Mouse (Mus musculus) hindbrain, embryonic 15.5 days (tissue): ENCODE measurements around the gene Trim69. TPM values are rescaled to one million over a fixed set of nuclear protein-coding genes. Genes with fewer than 3 reads are reported as not detected.

ENCODE experiments used
- ATAC-seq: fragments of 200-750 bp; cut with Nextera tagmentation; 2 replicates; pipeline ENCODE4 v1.8.0; 2017; ENCODE audit warnings: low read depth, moderate number of reproducible peaks, moderate TSS enrichment; ENCODE audit not compliant: low FRiP score
- H3K27ac ChIP-seq: fragments of 300-500 bp; sonication (generic); replicated peaks from 2 replicates; pipeline ENCODE4 v1.5.1; 2015; ENCODE audit warnings: mild to moderate bottlenecking, inconsistent platforms
- H3K27me3 ChIP-seq: fragments of 300-500 bp; sonication (generic); 2 replicates; pipeline ENCODE4 v1.6.1; 2015; ENCODE audit warnings: control low read depth, inconsistent platforms
- H3K36me3 ChIP-seq: fragments of 300-500 bp; sonication (generic); 2 replicates; pipeline ENCODE4 v1.6.1; 2015; ENCODE audit warnings: control low read depth, inconsistent platforms
- H3K4me1 ChIP-seq: fragments of 300-500 bp; sonication (generic); replicated peaks from 2 replicates; pipeline ENCODE4 v1.6.1; 2015; ENCODE audit warnings: control low read depth, inconsistent platforms
- H3K4me2 ChIP-seq: fragments of 300-500 bp; sonication (generic); 2 replicates; pipeline ENCODE4 v1.6.1; 2015; ENCODE audit warnings: moderate library complexity, mild to moderate bottlenecking, inconsistent platforms
- H3K4me3 ChIP-seq: fragments of 300-500 bp; sonication (generic); 2 replicates; pipeline ENCODE4 v1.5.1; 2015; ENCODE audit warnings: mild to moderate bottlenecking, inconsistent platforms
- H3K9ac ChIP-seq: fragments of 300-500 bp; sonication (generic); 2 replicates; pipeline ENCODE4 v1.6.1; 2015; ENCODE audit warnings: inconsistent platforms
- H3K9me3 ChIP-seq: fragments of 300-500 bp; sonication (generic); 2 replicates; pipeline ENCODE4 v1.6.1; 2016; ENCODE audit warnings: control low read depth, inconsistent platforms
- WGBS: fragments of 180-500 bp; shearing (Covaris S2); methylation state at CpG from one replicate; pipeline ENCODE4 v1.1.7; 2015; 5-methylcytosine and 5-hydroxymethylcytosine counted together
- polyA plus RNA-seq: library from polyadenylated mRNA; unstranded; fragments of >200 nt; fragmentation: Nextera tagmentation; extraction: Ambion mirVana; gene quantifications from 2 replicates; pipeline ENCODE4 v1.2.1, GENCODE M21; 2015

Gene Trim69
- polyA plus RNA-seq, 1 experiment from 2014 or later = not detected

DNA sequence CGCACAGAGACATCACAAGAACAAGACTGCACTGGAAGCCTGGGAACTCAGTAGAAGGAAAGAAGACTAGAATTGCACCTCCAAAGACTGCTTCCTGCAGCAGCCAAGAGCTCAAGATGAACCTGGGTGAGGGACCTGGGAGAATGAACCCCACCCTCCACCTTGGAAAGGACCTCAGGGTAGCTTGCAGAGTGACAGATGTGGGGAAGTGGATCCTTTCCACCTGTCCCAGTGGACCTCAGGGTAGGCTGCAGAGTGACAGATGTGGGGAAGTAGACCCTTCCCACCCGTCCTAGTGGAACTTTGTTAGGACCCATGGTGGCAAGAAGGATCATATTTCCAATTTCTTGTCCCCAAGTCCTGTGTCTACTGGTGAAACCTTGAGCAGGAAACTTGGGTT lies 5.2 kb upstream of the Trim69 start:
- no peaks in the 10 kb centered on the region for H3K36me3 ChIP-seq
- WGBS = 82% methylated on average over 2 of the region's 2 CpGs
- ATAC-seq = no peak
- H3K4me1 ChIP-seq = no peaks in the 10 kb centered on the region
- no peak overlapping the region for H3K27ac ChIP-seq
- no peak overlapping the region for H3K4me3 ChIP-seq
- H3K9ac ChIP-seq = no peak overlapping the region
- H3K4me2 ChIP-seq = no peak overlapping the region
- no peaks in the 10 kb centered on the region for H3K27me3 ChIP-seq
- no peaks in the 10 kb centered on the region for H3K9me3 ChIP-seq

DNA sequence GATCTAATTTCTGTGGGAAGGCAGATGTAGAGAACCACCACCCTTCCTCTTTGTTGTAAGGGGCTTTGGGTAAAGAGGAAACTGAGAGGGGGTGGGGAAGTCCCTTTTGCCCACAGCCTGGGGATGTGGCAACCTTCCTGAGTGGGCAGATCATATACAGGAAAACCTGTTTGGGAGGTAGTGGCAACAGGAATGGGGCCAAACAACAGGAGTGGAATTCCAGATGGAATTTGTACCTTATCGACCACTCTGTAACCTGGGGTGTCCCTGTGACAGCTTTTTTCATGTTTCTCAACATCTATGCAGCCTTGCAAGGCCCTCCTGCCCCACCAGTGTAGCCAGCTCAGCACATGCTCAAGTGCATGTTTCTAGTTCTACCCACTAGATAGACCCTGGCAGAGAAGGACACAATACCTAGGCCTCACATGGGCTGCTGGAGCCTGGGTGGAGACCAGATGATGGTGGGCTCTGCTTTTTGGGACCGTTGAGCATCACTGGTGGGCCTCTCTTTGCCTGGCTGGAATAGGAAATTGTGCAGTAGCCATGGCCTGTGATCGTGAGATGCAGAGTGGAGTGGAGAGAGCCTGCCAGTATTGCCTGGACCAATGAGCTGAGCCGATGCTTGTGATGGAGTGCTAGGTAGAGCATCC lies 4.3 kb upstream of the Trim69 start:
- ATAC-seq = no peak
- Histone ChIP-seq H3K27me3 (no peaks in the 10 kb centered on the region), H3K4me2 (no peak overlapping the region), H3K4me3 (no peak overlapping the region), H3K36me3 (no peaks in the 10 kb centered on the region), H3K4me1 (no peaks in the 10 kb centered on the region), H3K9ac (no peak overlapping the region), H3K9me3 (no peaks in the 10 kb centered on the region), H3K27ac (no peak overlapping the region)
- 86% methylated on average over 4 of the region's 4 CpGs for WGBS

DNA sequence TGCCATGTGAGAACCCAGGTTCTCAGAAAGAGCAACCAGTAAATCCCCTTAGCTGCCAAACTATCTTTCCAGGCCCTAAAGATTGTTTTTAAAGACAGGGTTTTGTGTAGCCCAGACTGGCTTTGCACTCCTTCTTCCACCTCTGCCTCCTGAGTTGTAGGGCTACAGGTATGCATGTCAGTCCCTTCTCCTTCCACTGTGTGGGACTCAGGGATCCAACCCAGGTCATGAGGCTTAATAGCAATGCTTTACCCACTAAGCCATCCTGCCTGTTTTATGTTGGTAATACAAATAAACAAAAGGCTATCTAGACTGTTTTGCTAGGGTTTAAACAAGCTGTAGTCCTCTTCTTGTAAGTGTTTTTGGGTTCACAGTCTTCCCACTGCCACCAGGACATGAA lies 2.9 kb upstream of the Trim69 start:
- no peak overlapping the region for H3K4me3 ChIP-seq
- no peak overlapping the region for H3K9ac ChIP-seq
- no peak for ATAC-seq
- H3K9me3 ChIP-seq = no peaks in the 10 kb centered on the region
- no peak overlapping the region for H3K27ac ChIP-seq
- no peaks in the 10 kb centered on the region for H3K36me3 ChIP-seq
- no peaks in the 10 kb centered on the region for H3K4me1 ChIP-seq
- H3K27me3 ChIP-seq = no peaks in the 10 kb centered on the region
- H3K4me2 ChIP-seq = no peak overlapping the region

DNA sequence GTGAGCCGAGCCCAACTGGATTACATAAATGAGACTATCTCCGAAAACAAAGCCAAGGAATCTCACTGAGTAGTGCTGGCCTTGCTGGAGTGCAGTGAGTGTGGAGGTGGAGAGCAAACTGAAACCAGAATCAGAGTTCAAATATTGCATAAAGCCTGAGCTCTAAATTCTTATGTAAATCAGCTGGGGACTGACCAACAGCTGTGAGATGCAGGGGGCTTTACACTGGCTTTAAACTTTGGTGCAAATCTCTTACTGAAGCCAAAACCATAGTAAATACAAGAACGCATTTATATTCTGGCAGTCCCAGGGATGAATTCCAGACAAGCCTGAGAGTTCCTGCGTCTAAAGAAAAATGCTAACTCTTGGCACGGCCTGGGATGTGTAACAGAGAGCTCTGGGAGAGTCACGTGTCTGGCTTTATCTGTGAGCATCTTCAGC lies 2.1 kb upstream of the Trim69 start:
- H3K27me3 ChIP-seq = no peaks in the 10 kb centered on the region
- no peak overlapping the region for H3K4me3 ChIP-seq
- no peak overlapping the region for H3K4me2 ChIP-seq
- no peak for ATAC-seq
- H3K9ac ChIP-seq = no peak overlapping the region
- H3K27ac ChIP-seq = no peak overlapping the region
- no peaks in the 10 kb centered on the region for H3K9me3 ChIP-seq
- no peaks in the 10 kb centered on the region for H3K36me3 ChIP-seq
- no peaks in the 10 kb centered on the region for H3K4me1 ChIP-seq
- 60% methylated on average over 6 of the region's 6 CpGs for WGBS

DNA sequence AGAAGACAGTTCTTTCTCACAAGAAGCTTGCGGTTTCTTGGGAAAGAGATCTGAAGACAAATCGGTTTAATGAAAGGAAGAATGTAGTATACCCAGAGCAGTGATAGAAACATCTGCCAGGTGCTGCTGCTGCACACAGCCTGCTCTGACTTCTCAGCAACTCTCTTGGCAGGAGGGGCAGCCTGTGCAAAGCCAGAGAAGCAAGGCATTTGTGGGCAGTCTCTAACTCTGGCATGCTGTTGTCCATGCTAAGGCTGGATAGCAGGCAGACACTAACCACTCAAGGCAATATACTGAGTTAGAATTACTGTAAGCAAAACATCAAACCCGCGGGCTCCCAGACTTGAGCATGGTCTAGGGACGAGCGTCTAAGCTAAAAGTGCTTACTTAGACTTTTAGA lies 833 bp upstream of the Trim69 start:
- no peak overlapping the region for H3K4me3 ChIP-seq
- H3K4me2 ChIP-seq = no peak overlapping the region
- H3K9me3 ChIP-seq = no peaks in the 10 kb centered on the region
- no peaks in the 10 kb centered on the region for H3K36me3 ChIP-seq
- H3K27ac ChIP-seq = no peak overlapping the region
- H3K4me1 ChIP-seq = no peaks in the 10 kb centered on the region
- H3K27me3 ChIP-seq = no peaks in the 10 kb centered on the region
- H3K9ac ChIP-seq = no peak overlapping the region
- ATAC-seq = no peak
- WGBS = 89% methylated on average over 6 of the region's 6 CpGs

DNA sequence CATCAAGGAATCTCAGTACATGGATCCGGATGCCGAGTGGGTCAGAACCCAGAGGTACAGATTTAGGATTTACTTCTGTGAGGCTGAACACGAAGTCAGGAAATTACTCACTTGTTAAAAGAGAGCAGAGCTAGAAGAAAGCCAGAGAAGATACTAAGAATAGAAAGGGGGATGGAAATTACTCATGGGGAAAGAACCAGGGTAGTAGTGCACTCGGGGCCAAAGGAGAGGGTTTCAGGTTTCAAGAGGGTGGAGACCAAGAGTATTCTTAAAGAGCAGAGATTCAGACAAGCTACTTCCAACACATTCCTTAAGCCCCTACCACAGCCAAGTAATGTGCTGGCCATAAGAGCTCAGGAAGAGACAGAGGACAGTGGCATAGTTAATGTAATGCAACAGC lies 1.0 kb downstream of the Trim69 start:
- Histone ChIP-seq H3K27me3 (no peaks in the 10 kb centered on the region), H3K4me1 (no peaks in the 10 kb centered on the region), H3K4me2 (no peak overlapping the region), H3K36me3 (no peaks in the 10 kb centered on the region), H3K9me3 (no peaks in the 10 kb centered on the region), H3K27ac (no peak overlapping the region), H3K4me3 (no peak overlapping the region), H3K9ac (no peak overlapping the region)
- 29% methylated on average over 4 of the region's 4 CpGs for WGBS
- no peak for ATAC-seq

DNA sequence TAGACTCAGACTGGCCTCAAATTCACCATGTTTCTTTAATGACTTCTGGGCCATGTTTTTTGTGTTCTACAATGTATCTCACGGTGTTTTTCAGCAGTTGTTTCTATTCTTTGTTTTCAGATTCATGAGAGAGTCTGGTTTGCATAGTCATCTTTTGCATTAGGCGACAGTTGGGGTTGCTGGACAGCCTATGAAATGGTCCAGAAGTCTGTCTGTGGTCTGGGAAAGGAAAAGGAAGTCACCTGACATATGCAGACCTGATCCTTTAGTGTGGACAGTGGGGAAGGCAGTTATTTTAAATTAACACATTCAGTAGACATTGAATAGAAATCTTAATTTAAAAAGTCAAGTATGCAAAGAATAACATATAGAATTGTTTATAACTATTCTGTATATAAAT lies 2.0 kb downstream of the Trim69 start:
- Histone ChIP-seq H3K27me3 (no peaks in the 10 kb centered on the region), H3K36me3 (no peaks in the 10 kb centered on the region), H3K4me2 (no peak overlapping the region), H3K27ac (no peak overlapping the region), H3K9me3 (no peaks in the 10 kb centered on the region), H3K4me1 (no peaks in the 10 kb centered on the region), H3K4me3 (no peak overlapping the region), H3K9ac (no peak overlapping the region)
- 90% methylated on average over 2 of the region's 2 CpGs for WGBS
- no peak for ATAC-seq

DNA sequence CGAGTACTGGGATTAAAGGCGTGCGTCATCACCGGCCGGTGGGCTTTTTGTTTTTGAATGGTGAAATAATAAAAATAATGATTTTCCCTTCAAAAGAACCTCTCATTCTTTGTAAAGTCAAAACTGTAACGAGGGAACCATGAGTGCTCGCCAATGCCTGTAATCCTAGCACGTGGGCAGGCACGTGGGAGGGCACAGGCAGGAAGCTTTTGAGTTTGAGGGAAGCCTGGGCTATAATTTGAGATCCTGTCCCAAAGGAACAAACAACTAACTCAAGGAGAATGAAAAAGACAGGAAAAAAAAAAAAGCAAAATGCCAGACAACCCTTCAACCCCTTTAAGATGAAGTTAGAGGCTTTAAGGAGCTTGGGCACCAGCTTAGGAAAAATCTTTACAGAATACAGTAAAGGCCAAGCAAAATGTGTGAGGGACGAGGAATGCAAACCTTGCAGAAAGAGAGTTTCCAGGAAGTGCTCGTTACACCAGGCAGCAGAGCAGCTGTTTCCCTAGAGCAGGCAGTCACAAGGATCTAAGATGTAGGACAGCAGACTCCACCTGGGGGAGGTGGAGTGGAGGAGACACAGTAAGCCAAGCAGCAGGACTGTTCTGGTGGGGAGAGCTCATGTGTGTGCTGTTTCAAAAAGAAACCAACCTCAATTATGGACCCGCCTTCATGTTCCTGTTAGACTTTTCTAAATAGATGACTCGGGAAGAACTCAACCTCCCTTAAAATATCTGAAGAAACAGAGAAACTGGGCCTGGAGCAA lies 3.1 kb downstream of the Trim69 start:
- Histone ChIP-seq H3K27me3 (no peaks in the 10 kb centered on the region), H3K4me2 (no peak overlapping the region), H3K9me3 (no peaks in the 10 kb centered on the region), H3K9ac (no peak overlapping the region), H3K4me3 (no peak overlapping the region), H3K27ac (no peak overlapping the region), H3K36me3 (no peaks in the 10 kb centered on the region), H3K4me1 (no peaks in the 10 kb centered on the region)
- no peak for ATAC-seq
- 84% methylated on average over 13 of the region's 13 CpGs for WGBS

DNA sequence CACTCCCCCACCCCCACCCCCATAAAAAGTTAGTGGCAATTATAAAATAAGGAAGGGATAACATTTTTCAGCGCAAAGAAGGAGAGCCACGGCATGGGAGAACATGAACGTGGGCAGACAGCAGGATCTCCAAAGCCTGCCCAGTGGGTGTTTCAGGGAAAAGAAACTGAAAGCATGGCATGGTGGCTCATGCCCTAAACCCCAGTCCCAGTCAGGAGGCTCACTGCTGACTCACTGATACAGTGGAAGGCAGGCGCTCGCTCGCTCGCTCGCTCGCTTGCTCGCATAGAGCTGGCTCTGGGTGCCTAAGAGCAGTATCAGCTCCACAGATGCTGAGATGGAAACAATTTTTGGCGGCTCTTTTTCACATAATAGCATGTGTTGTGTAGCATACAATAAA lies 3.8 kb downstream of the Trim69 start:
- WGBS = 89% methylated on average over 11 of the region's 11 CpGs
- H3K4me2 ChIP-seq = no peak overlapping the region
- no peaks in the 10 kb centered on the region for H3K36me3 ChIP-seq
- no peak overlapping the region for H3K27ac ChIP-seq
- no peaks in the 10 kb centered on the region for H3K4me1 ChIP-seq
- no peaks in the 10 kb centered on the region for H3K27me3 ChIP-seq
- no peak overlapping the region for H3K9ac ChIP-seq
- ATAC-seq = no peak
- no peak overlapping the region for H3K4me3 ChIP-seq
- H3K9me3 ChIP-seq = no peaks in the 10 kb centered on the region

DNA sequence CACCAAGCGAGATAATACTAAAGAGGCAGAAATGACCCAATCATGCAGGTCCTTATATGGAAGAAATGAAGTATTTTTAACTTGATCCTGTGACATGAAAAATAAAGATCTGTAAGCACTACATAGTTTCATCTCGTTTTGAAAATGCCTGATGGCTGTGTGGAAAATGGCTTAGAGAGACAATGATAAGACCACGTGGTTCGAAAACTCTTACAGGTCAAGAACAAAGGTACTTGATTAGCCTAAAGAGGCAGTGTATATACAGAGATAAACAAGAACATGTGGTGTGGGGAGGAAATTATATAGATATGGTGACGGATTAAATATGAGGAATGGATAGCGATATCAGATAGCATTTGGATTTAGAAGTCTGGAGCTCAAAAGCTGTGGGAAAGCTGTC lies 10.8 kb downstream of the Trim69 start:
- WGBS = 95% methylated on average over 6 of the region's 6 CpGs
- H3K9me3 ChIP-seq = no peaks in the 10 kb centered on the region
- H3K36me3 ChIP-seq = no peaks in the 10 kb centered on the region
- no peaks in the 10 kb centered on the region for H3K4me1 ChIP-seq
- H3K9ac ChIP-seq = no peak overlapping the region
- H3K4me2 ChIP-seq = no peak overlapping the region
- no peak overlapping the region for H3K27ac ChIP-seq
- ATAC-seq = no peak
- H3K4me3 ChIP-seq = no peak overlapping the region
- no peaks in the 10 kb centered on the region for H3K27me3 ChIP-seq

DNA sequence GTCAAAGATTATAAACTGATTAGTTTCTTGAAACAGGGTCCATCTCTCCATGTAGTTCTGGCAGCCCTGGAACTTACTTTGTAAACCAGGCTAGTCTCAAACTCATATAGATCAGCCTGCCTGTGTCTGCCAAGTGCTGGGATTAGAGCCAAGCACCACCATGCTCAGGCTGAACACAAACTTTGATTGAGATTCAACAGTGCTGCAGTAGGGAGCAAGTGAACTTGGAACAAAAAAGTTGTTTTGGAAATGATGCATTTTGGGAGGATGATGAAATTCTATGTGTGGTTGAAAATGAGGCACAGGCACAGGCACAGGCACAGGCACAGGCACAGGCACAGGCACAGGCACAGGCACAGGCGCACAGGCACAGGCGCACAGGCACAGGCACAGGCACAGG lies 11.7 kb downstream of the Trim69 start:
- H3K4me3 ChIP-seq = no peak overlapping the region
- ATAC-seq = no peak
- no peaks in the 10 kb centered on the region for H3K9me3 ChIP-seq
- no peak overlapping the region for H3K27ac ChIP-seq
- H3K9ac ChIP-seq = no peak overlapping the region
- H3K27me3 ChIP-seq = no peaks in the 10 kb centered on the region
- no peaks in the 10 kb centered on the region for H3K4me1 ChIP-seq
- no peaks in the 10 kb centered on the region for H3K36me3 ChIP-seq
- WGBS = 91% methylated on average over 2 of the region's 2 CpGs
- no peak overlapping the region for H3K4me2 ChIP-seq

DNA sequence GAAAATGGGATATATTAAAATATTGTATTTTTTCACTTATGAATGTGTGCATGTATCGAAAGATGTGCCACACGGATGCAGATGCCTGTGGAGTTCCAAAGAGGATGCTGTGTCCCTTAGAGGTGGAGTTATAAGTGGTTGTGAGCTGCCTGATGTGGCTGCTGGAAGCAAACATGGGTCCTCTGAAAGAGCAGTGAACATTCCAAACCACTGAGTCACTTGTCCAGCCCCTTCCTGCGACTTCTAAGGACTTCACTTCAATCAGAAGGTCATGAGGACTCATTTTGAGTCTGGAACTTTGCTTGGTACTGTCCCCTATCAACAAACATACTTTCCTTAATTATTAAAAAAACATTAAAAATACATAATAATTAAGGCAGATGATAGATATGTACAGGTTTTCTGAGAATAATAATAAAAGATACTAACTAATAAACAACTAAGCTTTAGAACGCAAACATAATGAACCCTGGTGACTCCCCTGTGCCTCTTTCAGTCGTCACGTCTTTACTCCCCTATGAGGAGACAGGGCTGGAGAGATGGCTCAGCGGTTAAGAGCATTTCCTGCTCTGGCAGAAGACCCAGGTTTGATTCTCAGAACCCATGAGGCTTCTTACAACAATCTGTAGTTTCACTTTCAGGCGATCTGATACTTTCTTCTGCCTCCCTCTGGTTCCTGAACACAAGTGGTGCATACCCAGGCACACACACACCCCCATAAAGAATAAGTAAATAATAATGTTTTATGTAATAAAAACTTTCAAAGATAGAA lies 19.7 kb downstream of the Trim69 start:
- no peak overlapping the region for H3K4me2 ChIP-seq
- H3K27me3 ChIP-seq = no peaks in the 10 kb centered on the region
- H3K9ac ChIP-seq = no peak overlapping the region
- ATAC-seq = no peak
- no peak overlapping the region for H3K4me3 ChIP-seq
- H3K36me3 ChIP-seq = no peaks in the 10 kb centered on the region
- 75% methylated on average over 8 of the region's 8 CpGs for WGBS
- H3K4me1 ChIP-seq = no peaks in the 10 kb centered on the region
- no peak overlapping the region for H3K27ac ChIP-seq
- no peaks in the 10 kb centered on the region for H3K9me3 ChIP-seq
